Mouse (Mus musculus): Measurements from ENCODE around the gene Pdxk.
"Not testable (repeated sequence)": the region's sequence is repeated elsewhere in the genome, so short reads cannot be mapped to it uniquely, and the experiment has no call there.

Gene Pdxk

DNA sequence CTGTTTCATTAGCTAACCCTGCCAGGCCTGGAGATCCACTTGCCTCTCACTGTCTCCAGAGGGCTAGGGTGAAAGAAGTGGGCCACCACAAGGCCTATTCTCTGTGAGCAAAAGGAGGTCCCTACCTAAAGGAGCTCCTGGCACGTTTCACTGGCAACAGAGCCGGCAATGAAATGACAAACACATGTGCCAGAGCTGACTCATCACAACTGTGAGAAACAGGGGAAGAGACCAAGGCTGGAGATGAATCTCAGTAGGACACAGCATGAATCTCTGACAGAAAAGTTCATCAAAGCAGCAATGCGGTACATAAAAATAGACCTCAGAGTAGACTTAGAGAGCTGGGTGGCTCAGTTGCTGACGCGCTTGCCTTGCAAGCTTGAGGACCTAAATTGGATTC, 46.9 kb downstream of the Pdxk start:
- no peak for DNase-seq (ENCODE audit: low spot score)

DNA sequence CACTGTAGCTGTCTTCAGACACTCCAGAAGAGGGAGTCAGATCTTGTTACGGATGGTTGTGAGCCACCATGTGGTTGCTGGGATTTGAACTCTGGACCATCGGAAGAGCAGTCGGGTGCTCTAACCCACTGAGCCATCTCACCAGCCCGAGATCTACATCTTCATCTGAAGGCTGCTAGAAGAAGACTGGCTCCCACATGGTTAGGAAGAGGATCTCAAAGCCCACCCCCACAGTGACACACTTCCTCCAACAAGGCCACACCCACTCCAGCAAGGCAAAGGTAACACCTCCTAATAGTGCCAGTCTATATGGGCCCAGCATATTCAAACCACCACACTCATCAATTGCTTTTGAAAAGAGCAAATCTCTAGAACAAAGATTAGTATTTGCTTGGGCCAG, 49.8 kb downstream of the Pdxk start:
- not testable (repeated sequence) for DNase-seq (ENCODE audit: low spot score)

- no peak for DNase-seq (ENCODE audit: low spot score)
These were observed 51.6 kb downstream of the Pdxk start for GRCm38 (mm10) chr10:78413152-78413520.

- peak; percentile 89 for DNase-seq (ENCODE audit: low spot score)
These were observed 52.2 kb downstream of the Pdxk start, which contains the start of gene Rrp1 for GRCm38 (mm10) chr10:78412319-78413151. TSS of gene Rrp1 (minus strand) at chr10:78413043.

GRCm38 (mm10) chr10:78411851-78412250, 52.9 kb downstream of the Pdxk start:
- DNase-seq (ENCODE audit: low spot score): no peak

DNA sequence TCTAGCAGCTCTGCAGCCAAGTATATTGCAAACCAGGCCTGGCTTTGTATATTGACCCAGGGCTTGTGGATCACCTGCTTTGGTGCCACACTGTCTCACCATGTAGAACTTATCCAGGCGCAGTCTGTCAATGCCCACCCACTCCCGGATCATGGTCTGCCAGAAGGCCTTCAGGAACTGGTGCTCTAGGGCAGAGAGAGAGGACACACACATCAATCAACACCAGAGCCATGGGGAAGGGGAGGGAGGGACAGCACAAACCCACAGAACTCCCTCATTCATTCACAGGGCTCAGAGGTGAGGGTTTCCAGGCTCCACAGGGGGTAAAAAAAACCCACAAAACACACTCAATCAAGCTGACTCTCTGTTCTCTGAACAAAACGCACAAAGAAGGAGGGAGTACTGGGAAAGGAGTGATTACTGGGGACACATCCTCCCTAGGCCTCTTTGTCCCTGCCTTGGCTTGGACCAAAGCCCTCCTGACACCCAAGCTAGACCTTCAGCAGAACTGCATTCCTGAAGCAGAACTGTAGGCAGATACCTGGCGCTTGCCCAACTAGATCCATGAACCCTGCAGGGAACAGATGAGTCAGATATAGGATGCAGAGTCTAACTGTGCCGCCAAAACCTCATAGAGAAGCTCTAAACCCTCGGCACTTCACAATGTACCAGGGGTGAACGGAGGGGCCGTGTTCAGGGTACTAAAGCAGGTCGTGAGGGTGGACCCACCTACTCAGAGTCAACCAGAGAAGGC, 55.6 kb downstream of the Pdxk start:
- no peak for DNase-seq (ENCODE audit: low spot score)

DNA sequence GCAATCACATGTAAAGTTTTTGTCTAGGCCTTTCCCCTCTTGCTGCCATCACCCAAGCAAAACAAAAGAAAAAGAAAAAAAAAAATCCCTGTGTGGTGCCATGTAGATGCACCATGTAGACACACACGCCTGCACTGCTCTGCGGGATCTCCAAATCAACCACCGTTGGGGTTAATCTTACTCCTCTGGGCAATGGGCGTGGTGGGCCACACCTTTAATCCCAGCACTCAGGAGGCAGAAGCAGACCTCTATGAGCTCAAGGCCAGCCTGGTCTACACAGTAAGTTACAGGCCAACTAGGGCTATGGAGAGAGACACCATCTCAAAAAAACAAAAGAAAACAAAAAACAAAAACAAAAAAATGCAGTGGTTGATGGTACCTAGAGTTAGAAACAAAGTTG, 57.6 kb downstream of the Pdxk start:
- no peak for DNase-seq (ENCODE audit: low spot score)

- no peak for DNase-seq (ENCODE audit: low spot score)
These were observed 58.6 kb downstream of the Pdxk start for GRCm38 (mm10) chr10:78406152-78406551.

GRCm38 (mm10) chr10:78402301-78402922, 62.4 kb downstream of the Pdxk start:
- no peak for DNase-seq (ENCODE audit: low spot score)

GRCm38 (mm10) chr10:78401127-78401526, 63.6 kb downstream of the Pdxk start:
- DNase-seq (ENCODE audit: low spot score): no peak

DNA sequence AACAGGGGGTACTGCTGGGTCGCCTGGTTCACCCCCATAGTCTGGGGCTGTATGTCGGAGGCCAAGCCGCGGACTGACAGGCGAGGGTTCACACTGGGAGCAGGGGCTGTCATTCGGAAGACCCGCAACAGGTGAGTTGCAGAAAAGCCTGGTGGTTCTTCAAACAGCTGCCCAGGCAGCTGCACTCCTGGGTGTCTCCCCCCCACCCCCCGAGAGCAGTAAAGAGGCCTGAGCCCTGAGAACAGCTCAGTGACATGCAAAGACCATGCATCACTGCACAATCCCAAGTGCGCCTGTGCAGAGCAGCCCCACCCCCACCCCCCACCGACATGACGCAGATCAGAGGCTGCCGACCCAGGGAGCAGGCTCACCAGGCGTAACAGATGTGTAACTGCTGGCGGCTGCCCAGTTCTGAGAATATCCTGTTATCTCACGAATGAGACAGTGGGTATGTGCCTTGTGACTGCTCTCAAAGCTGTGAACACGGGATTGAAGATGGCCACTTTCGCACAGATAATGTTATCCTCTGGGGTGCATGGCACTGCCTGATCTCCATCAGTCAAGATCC, 65.6 kb downstream of the Pdxk start:
- DNase-seq (ENCODE audit: low spot score): no peak

- DNase-seq (ENCODE audit: low spot score): no peak
These were observed 68.2 kb downstream of the Pdxk start for GRCm38 (mm10) chr10:78396625-78396885.

DNA sequence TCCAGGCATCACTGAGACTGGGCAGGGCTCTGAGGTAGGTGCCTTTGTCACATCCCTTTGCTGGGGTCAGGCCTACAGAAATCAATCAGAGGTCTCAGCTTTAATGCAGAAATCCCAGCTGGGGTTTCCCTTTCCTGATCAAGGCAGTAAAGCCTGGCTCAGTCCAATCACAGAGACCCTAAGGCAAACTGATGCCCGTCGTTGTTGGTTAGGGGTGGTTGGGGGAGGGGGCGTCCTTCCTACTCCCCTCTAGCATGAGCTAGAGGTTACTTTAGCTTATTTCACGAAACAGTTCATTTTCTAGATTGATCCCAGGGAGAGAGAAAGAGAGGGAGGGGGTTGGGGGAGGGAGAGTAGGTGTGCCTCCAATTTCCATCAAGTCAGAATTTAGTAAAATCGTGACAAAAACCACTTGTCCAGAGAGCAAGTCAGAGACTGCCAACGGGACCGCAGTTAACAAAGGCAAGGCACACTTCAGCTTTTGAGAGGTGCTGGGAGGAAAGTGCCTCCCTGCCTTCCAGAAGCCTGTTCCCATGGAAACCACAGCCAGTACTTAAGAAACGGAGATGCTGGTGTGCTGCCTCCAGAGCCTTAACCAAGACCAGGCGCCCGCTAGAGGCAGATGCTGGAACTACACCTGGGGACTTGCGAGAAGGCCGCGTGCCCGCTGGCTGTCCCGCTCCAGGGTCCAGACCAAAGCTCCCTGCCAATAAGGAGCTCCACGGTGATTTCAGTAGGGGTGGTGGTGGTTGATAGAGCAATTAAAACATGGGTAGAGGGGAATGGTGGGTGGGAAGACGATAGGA, 68.8 kb downstream of the Pdxk start:
- DNase-seq (ENCODE audit: low spot score): peak; percentile 84

- DNase-seq (ENCODE audit: low spot score): no peak
These were observed 69.4 kb downstream of the Pdxk start for GRCm38 (mm10) chr10:78395377-78395776.

- peak; percentile 50 for DNase-seq (ENCODE audit: low spot score)
These were observed 72.7 kb downstream of the Pdxk start for GRCm38 (mm10) chr10:78392072-78392471.

- DNase-seq (ENCODE audit: low spot score): no peak
These were observed 73.7 kb downstream of the Pdxk start for GRCm38 (mm10) chr10:78390982-78391470.

GRCm38 (mm10) chr10:78388216-78388980, 76.4 kb downstream of the Pdxk start:
- no peak for DNase-seq (ENCODE audit: low spot score)

Measured in yolk sac, embryonic 10.5 days (tissue).